Mouse (Mus musculus): ENCODE measurements around the gene Utp3. TPM values are rescaled to one million over a fixed set of nuclear protein-coding genes. Genes with fewer than 3 reads are reported as not detected.

Utp3 gene
- total and polyA plus RNA-seq, 3 experiments, result 48.4 to 120 (median 73.9) TPM

DNA sequence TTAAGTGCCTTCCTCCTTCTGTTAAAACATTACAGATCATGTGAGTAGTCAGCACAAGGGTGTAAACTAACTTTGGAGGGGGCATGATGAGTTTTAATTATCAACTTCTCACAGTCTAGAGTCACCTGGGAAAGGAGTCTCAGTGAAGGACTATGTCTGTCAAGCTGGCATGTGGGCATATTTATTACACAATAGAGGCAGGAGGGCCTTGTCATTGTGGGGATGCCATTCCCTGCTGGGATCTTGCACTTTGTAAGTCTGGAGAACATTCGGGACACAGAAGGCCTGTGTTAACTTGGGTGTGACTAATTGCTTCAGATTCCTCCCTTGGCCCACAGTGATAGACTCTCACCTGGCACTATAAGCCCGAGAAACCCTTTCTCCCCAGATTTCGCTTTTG is 15.3 kb downstream of the Utp3 start:
- no peak overlapping the region for H3K27ac ChIP-seq (ENCODE audit: control insufficient read depth, low read depth, low read length)
- H3K4me1 ChIP-seq (ENCODE audit: control insufficient read depth in 1 of 2, insufficient read depth in 2 of 2, low read length in 2 of 2), result peaks cover 3 to 5% of the 10 kb centered on the region in 2 experiments; a peak in 3 of 4 replicates
- no peak for DNase-seq (ENCODE audit: low read depth, low spot score)
- no peaks in the 10 kb centered on the region for H3K9me3 ChIP-seq (replicated peaks; ENCODE audit: insufficient read depth, low read length)
- no peak overlapping the region for H3K4me3 ChIP-seq (ENCODE audit: control insufficient read depth in 1 of 2, insufficient read depth in 1 of 2, low read depth in 2 of 2, low read length in 2 of 2)
- H3K9ac ChIP-seq (ENCODE audit: control insufficient read depth, low read depth, low read length, poor library complexity, severe bottlenecking), result no peak overlapping the region
- H3K27me3 ChIP-seq (ENCODE audit: control insufficient read depth in 1 of 2, insufficient read depth in 2 of 2, low read length in 2 of 2), result no peaks in the 10 kb centered on the region
- H3K79me2 ChIP-seq (ENCODE audit: control insufficient read depth, insufficient read depth, low read length, poor library complexity), result peaks cover 3% of the 10 kb centered on the region; the same call in 1 of the 2 replicates
- TF ChIP-seq NRF1 (IDR thresholded peaks at IDR 0.05; ENCODE audit: insufficient read depth, low read depth, low read length, poor library complexity, severe bottlenecking) (no peak), BHLHE40 (IDR thresholded peaks at IDR 0.05; ENCODE audit: borderline replicate concordance, low read depth, low read length) (no peak)
- H3K36me3 ChIP-seq (ENCODE audit: control insufficient read depth in 1 of 2, insufficient read depth in 2 of 2, low read length in 2 of 2), result peaks cover 0 to 6% of the 10 kb centered on the region in 2 experiments; a peak in 2 of 4 replicates

DNA sequence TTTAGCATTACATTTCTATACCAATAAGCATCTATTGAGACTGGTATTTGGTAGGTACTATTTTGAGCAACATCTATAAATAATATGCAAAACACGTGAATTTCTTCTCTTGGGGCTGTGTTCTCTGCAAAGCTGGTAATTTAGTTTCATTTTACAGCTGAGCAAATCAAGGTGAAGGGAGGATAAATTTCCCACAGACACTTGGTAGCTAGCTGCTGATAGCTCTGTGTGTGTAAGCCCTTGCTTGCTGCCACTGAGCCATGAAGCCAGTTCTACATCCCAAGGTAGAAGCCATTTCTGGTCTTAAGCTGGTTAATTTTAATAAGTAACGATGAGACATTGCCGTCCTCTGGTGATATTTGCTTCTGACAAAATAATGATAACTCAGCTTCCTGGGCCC is 20.6 kb downstream of the Utp3 start:
- DNase-seq (ENCODE audit: low read depth, low spot score), result no peak
- Histone ChIP-seq H3K79me2 (ENCODE audit: control insufficient read depth, insufficient read depth, low read length, poor library complexity) (no peaks in the 10 kb centered on the region), H3K27ac (ENCODE audit: control insufficient read depth, low read depth, low read length) (no peak overlapping the region), H3K36me3 (ENCODE audit: control insufficient read depth in 1 of 2, insufficient read depth in 2 of 2, low read length in 2 of 2) (no peaks in the 10 kb centered on the region), H3K4me1 (ENCODE audit: control insufficient read depth in 1 of 2, insufficient read depth in 2 of 2, low read length in 2 of 2) (no peaks in the 10 kb centered on the region), H3K9me3 (replicated peaks; ENCODE audit: insufficient read depth, low read length) (no peaks in the 10 kb centered on the region), H3K9ac (ENCODE audit: control insufficient read depth, low read depth, low read length, poor library complexity, severe bottlenecking) (no peak overlapping the region), H3K27me3 (ENCODE audit: control insufficient read depth in 1 of 2, insufficient read depth in 2 of 2, low read length in 2 of 2) (no peaks in the 10 kb centered on the region), H3K4me3 (ENCODE audit: control insufficient read depth in 1 of 2, insufficient read depth in 1 of 2, low read depth in 2 of 2, low read length in 2 of 2) (no peak overlapping the region)
- TF ChIP-seq ETS1 (IDR thresholded peaks at IDR 0.05; ENCODE audit: low read depth, low read length) (no peak), MAFK (IDR thresholded peaks at IDR 0.05; ENCODE audit: borderline replicate concordance, low read depth, low read length) (no peak), USF2 (IDR thresholded peaks at IDR 0.05; ENCODE audit: borderline replicate concordance in 1 of 2, insufficient read depth in 1 of 2, low read depth in 1 of 2, low read length in 2 of 2) (no peak), MAZ (IDR thresholded peaks at IDR 0.05; ENCODE audit: low read depth, low read length) (no peak), BHLHE40 (IDR thresholded peaks at IDR 0.05; ENCODE audit: borderline replicate concordance, low read depth, low read length) (no peak), POLR2AphosphoS2 (IDR thresholded peaks at IDR 0.05; ENCODE audit: low read length) (no peak), POLR2A (IDR thresholded peaks at IDR 0.05; ENCODE audit: control insufficient read depth in 1 of 2, insufficient read depth in 1 of 2, low read depth in 1 of 2, low read length in 2 of 2, poor library complexity in 1 of 2) (no peak)

DNA sequence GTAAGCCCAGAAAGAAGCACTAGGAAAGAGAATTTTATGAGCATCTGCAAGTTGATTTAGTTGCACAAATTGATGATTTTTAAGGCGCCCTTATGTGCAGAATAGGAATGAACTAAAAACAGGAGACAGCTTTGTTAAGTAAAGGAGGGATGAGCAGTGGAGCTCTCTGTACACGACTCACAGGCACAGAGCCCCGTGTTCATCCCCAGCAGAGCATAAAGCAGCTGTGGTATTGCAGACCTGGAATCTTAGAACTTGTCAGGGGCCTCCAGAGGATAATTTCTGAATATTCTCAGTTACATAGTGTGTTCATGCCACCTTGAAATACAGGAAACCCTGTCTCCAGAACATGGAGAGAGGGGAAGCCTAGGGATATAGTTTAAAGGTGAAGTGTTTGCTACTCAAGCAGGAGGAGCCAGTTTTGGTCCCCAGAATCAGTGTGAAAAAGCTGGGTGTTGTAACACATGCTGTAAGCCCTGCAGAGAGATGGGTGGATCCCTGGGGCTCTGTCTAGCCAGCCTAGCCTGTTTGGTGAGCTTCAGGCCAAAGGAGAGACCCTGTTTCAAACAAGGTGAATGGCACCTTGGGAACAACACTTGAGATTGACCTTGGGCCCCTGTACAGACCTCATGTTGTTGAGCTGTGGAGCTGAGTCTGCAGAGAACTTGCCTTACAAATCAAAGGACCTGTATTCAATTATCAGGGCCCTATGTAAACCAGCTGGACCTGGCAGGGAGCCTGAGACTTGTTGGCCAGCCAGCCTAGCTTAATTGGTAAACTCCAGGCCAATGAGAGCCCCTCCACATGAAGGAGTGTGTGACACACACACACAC is 21.5 kb downstream of the Utp3 start:
- no peak overlapping the region for H3K27ac ChIP-seq (ENCODE audit: control insufficient read depth, low read depth, low read length)
- TF ChIP-seq UBTF (IDR thresholded peaks at IDR 0.05; ENCODE audit: borderline replicate concordance, insufficient read depth, low read depth, low read length) (no peak), CTCF (IDR thresholded peaks at IDR 0.05 in 2 of 3, conservative IDR thresholded peaks at IDR 0.05 in 1 of 3; ENCODE audit: control insufficient read depth in 1 of 3, insufficient read depth in 1 of 3, low read depth in 2 of 3, low read length in 3 of 3, poor library complexity in 1 of 3, severe bottlenecking in 1 of 3) (no peak), USF2 (IDR thresholded peaks at IDR 0.05; ENCODE audit: borderline replicate concordance in 1 of 2, insufficient read depth in 1 of 2, low read depth in 1 of 2, low read length in 2 of 2) (no peak), ZKSCAN1 (IDR thresholded peaks at IDR 0.05; ENCODE audit: low read depth, low read length) (no peak), JUND (IDR thresholded peaks at IDR 0.05; ENCODE audit: low read depth, low read length) (no peak), EP300 (IDR thresholded peaks at IDR 0.05; ENCODE audit: low read depth in 1 of 2, low read length in 2 of 2) (no peak), USF1 (IDR thresholded peaks at IDR 0.05; ENCODE audit: low read depth, low read length) (no peak), MYC (IDR thresholded peaks at IDR 0.05; ENCODE audit: low read depth, low read length) (no peak), TCF12 (IDR thresholded peaks at IDR 0.05; ENCODE audit: low read depth, low read length) (no peak), POLR2AphosphoS5 (IDR thresholded peaks at IDR 0.05; ENCODE audit: borderline replicate concordance, low read depth, low read length) (no peak), HCFC1 (IDR thresholded peaks at IDR 0.05; ENCODE audit: low read depth, low read length) (no peak), MXI1 (IDR thresholded peaks at IDR 0.05; ENCODE audit: low read depth, low read length) (no peak), KAT2A (conservative IDR thresholded peaks at IDR 0.05; ENCODE audit: low read depth, low read length) (no peak), SIN3A (IDR thresholded peaks at IDR 0.05; ENCODE audit: low read length) (no peak), GATA1 (IDR thresholded peaks at IDR 0.05; ENCODE audit: low read depth, low read length) (no peak), GABPA (IDR thresholded peaks at IDR 0.05; ENCODE audit: low read depth, low read length) (no peak), ZNF384 (IDR thresholded peaks at IDR 0.05; ENCODE audit: low read depth, low read length) (no peak)

More for the DNA sequence above, 21.5 kb downstream of the Utp3 start:
- no peaks in the 10 kb centered on the region for H3K4me1 ChIP-seq (ENCODE audit: control insufficient read depth in 1 of 2, insufficient read depth in 2 of 2, low read length in 2 of 2)
- H3K4me3 ChIP-seq (ENCODE audit: control insufficient read depth in 1 of 2, insufficient read depth in 1 of 2, low read depth in 2 of 2, low read length in 2 of 2), result no peak overlapping the region
- H3K27me3 ChIP-seq (ENCODE audit: control insufficient read depth in 1 of 2, insufficient read depth in 2 of 2, low read length in 2 of 2), result no peaks in the 10 kb centered on the region
- no peaks in the 10 kb centered on the region for H3K36me3 ChIP-seq (ENCODE audit: control insufficient read depth in 1 of 2, insufficient read depth in 2 of 2, low read length in 2 of 2)
- H3K79me2 ChIP-seq (ENCODE audit: control insufficient read depth, insufficient read depth, low read length, poor library complexity), result no peaks in the 10 kb centered on the region
- no peak overlapping the region for H3K9ac ChIP-seq (ENCODE audit: control insufficient read depth, low read depth, low read length, poor library complexity, severe bottlenecking)
- no peaks in the 10 kb centered on the region for H3K9me3 ChIP-seq (replicated peaks; ENCODE audit: insufficient read depth, low read length)
- DNase-seq (ENCODE audit: low read depth, low spot score), result no peak

Measured in MEL (cell line).